Mouse (Mus musculus): ENCODE measurements around the gene Abcb9.

The Abcb9 gene

DNA sequence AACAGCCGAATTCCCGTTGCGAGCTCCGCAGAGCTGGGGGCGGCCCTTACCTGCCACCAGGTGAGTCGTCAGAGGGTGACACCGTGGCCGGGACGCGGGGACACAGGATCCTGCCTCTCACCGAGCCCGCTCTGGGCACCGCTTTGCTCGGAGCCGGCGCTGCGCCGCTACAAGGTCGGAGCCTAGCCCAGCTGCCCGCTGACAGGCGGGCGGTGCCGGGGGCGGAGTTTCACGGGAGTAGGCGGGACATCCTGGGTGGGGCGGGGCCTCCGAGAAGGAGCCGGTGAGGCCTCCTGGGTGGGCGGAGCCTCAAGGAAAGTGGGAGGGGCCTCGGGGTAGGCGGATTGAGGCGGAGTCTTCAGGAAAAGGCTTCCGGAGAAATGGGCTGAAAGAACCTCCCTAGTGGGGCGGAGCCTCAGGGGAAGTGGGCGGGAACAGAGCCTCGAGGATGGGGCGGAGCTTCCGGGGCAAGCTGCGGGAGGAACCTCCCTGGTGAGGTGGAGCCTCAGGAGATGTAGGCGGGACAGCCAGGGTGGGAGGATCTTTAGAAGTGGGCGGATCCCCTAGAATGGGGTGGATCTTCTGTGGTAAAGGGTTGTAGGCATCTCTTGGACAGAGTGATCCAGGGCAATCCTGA lies at the start of gene Abcb9:
TSS of gene Abcb9 (minus strand) at position 203 of the 637 bp plus-strand sequence.
- DNase-seq = peak; percentile 86

DNA sequence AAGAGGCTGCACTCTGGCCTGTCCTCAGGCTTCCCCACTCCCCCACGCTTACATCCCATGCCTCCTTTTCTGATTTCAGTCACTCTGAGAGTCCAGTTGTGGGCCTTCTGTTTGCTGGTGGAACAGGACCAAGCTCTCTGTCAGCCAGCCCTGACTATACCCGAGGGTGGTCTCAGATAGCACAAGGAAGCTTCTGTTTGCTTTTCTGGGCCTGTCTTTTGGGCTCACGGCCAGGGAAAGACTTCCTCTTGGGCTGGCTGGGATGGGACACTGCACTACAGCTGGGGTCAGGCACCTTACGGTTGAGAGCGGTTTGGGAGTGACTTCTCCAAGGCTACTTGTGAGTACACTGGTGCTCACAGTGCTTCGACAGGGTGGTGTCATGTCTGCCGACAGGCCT lies 42.5 kb upstream of the Abcb9 start:
- DNase-seq = no peak

DNA sequence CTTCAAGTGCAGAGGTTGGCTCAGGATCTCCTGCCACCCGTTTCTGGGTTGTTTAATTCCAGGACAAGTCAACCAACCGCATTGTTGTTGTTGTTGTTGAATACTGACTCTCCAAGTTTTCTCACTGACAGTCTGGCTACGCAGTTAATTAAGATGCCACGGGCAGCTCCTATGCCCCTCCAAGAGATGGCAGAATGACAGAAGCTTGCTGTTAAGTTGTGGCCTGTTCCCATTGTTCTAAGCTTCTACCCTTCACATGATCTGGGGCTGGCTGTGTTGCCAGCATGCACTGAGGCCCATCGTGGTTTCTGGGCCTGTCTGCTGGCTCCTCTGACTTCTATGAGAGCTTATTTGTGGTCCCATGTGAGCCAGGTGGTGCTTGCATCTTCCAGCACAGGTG lies 38.7 kb upstream of the Abcb9 start:
- DNase-seq = no peak

DNA sequence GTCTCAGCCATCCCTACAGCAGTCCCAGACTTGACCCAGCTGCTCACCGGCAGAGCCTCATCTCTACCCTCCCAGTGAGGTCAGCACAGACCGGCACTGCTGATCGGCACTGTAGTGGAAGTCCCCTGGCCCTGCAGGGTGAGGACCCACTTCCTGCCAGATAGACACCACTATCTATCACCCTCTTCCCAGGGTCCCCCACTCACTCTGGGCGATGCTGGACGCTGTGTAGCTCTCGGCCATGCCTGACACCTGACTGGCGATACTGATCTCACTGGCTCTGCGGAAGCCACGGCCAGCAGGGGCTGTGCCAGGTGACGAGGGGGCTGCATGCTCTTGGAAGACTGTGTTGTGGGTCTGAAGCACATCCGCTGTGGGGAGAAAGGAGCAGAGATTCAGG lies 29.5 kb upstream of the Abcb9 start:
- DNase-seq = no peak

DNA sequence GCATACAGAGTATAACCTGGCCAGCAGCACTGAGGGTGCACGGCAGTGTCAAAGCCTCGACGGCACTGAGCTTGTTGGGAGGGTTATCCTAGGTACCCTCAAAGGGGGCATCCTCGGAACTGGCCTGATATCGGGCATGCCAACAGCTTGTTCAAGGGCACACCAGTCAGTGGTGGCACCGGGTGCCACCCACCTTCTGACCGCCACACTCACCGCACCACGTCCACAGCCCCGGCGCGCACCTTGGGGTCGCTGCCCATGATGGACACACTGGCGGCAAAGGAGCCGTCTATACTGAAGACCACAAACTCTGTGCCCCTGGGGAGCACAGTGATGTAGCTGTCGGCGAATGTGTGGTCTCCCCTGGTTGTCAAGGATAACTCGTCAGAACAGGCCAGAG lies 26.8 kb upstream of the Abcb9 start:
- DNase-seq = no peak

DNA sequence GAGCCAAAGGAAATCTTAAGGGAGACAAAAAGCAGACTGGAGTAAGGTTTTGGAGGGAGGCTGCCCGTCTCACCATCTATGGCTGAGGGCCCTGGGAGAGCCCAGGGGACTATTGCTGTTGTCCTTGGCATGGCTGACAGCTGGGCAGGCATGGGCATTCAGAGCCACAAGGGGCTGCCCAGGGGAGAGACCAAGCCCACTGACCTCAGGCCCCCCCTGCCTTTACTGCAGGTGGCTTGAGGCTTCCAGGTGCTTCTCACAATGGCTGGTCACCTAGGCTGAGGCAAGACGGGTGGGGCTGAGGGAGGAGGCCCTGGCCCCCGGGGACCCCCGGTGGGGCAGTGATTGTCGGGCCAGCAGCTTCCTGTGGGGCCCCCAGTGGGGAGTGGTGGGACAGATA lies 23.6 kb upstream of the Abcb9 start:
- no peak for DNase-seq

DNA sequence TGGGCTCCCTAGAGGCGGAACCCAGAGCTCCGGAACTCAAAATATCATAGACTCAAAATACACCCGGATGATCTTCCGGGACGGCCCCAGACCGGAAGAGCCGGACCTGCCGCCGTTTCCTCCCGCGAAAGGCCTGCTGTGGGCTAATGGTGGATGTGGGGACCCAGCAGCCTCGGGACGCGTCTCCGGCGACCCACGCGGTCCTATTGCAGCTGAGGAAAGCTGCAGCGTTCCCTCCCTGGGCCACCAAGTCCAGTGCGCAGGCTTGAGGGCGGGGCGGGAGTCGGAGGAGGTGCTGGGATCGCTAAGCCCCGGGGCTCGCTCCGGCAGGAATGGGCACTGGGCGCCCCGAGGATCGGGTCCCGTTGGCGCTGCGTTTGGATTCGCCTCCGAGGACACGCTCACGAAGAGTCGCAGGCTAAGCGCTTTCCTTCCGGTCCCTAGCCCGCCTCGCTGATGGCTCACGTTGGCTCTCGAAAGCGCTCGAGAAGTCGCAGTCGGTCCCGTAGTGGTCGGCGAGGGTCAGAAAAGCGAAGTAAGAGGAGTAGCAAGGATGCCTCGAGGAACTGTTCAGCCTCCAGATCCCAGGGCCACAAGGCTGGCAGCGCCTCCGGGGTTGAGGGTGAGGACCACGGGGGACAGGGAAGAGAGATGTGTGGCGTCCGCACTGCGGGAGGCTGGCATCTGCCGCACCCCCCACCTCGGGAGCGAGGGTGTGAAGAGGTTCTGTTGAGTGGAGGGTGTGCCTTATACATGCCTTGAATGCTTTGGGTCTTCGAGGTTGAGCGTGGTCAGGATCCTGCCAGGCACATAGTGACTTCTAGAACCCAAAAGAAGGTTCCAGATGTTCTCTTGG lies 20.6 kb upstream of the Abcb9 start, which contains the start of gene Arl6ip4:
TSS of gene Arl6ip4 (plus strand) at position 100 of the 856 bp plus-strand sequence.
- peak; percentile 85 for DNase-seq

DNA sequence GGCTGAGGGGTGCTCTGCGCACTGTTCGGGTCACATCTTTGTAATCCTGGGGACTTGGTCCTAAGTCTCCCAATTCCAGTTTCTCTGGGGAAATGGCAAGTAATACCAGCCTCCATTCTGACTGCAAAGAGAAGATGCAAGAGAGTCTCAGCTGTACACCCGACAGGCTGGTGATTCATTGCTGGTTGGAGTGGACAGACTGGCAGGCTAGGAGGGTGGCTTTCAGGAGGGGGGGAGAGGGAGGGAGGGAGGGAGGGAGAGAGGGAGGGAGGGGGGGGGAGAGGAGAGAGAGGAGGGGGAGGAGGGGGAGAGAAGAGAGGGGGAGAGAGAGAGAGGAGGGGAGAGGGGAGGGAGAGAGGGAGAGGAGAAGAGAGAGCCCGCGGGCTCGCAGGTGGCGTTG lies 19.9 kb upstream of the Abcb9 start:
- no peak for DNase-seq

DNA sequence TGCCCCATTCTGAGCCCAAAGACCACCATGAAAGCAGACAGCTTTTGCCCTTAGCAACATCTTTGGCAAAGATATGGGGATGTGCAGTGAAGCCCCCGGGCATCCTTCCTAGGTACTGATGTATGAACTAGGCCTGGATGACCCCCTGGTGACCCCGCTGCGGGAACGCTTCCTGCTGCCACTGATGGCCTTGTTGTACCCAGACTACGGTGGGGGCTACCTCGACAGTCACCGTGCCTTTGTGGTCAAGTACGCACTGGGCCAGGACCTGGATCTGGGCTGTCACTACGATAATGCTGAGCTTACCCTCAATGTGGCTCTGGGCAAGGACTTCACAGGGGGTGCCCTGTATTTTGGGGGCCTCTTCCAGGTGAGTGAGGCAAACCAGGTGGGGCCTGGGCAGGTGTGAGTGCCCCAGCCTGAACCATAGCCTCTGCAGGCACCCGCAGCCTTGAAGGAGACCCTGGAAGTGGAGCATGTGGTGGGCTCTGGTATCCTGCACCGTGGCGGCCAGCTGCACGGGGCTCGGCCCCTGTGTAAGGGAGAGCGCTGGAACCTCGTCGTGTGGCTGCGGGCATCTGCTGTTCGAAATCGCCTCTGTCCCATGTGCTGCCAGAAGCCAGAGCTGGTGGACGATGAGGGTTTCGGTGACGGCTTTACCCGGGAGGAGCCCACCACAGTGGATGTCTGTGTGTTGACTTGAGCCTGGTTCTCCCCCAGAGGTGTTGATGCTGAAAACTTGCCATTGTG lies 18.9 kb upstream of the Abcb9 start:
- no peak for DNase-seq

DNA sequence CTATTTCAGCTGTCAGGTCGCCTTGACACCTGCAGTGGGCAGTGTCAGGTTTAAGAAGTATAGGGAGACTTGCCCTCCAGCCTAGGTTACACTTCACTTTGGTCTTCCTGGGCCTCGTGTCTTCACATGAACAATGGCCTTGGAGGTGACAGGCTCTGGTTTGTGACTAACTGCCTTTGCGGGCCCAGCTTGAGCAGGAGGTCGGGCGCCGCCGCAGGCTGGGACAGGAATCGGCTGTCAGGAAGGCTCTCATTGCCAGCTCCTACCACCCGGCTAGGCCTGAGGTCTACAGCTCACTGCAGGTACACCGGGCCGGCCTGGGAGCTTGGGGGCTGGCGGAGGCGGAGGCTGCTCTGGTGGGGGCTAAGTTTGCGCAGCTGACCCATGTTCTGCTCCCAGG lies 17.4 kb upstream of the Abcb9 start:
- peak; percentile 71 for DNase-seq

DNA sequence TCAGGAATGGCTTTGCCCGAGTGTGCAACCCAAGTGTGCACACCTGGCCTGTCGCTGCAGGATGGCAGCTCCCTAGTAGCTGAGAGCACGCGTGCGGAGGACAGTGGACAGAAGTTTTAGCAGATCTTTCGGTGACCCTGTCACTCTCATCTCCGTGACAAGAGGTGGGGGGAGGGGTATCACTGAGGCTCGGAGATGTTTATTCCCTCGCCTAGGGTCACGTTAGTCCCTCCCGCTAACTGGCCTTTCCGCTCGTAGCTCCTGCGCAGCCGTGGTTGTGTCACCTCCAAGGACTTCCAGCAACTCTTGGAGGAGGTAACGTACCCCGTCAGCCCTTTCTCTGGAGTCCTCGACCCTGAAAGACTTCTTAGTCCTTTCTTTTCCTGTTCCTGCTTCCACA lies 16.9 kb upstream of the Abcb9 start:
- peak; percentile 52 for DNase-seq

DNA sequence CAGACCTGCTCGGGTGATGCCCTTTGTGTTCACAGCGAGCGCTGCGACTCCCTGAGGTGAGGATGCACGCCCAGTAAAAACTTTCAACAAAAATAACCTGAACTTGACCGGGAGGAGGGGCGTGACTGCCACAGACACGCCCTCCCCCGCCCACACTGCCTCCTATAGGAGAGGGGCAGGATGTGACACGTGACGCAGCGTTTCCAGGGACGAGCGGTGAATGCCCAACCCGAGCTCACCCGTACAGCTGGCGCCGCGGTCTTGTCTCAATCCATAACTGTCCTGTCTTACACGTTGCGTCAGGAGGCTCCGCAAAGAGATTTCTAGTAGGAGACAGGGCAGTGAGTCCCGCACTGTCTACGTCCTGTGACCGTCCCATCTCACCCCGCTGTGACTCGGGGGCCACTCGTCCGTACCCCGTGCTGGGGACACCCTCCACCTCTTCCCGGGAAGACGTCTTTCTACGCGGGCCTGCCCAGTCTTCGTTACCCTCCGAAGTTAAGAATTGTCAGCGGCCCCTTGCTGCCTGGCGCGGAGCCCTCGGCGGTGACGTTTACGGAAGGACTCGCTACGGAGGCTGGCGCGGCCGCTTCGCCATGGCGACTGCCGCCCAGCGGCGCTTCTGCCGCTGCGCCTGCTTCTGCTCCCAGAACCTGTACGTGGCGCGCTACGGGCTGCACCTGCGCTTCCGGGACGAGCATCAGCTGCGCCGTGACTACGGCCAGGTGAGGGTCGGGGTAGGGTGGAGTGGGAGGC lies 16.3 kb upstream of the Abcb9 start, which contains the start of gene Ogfod2:
TSS of gene Ogfod2 (plus strand) at position 556 of the 756 bp plus-strand sequence.
- DNase-seq = peak; percentile 99

DNA sequence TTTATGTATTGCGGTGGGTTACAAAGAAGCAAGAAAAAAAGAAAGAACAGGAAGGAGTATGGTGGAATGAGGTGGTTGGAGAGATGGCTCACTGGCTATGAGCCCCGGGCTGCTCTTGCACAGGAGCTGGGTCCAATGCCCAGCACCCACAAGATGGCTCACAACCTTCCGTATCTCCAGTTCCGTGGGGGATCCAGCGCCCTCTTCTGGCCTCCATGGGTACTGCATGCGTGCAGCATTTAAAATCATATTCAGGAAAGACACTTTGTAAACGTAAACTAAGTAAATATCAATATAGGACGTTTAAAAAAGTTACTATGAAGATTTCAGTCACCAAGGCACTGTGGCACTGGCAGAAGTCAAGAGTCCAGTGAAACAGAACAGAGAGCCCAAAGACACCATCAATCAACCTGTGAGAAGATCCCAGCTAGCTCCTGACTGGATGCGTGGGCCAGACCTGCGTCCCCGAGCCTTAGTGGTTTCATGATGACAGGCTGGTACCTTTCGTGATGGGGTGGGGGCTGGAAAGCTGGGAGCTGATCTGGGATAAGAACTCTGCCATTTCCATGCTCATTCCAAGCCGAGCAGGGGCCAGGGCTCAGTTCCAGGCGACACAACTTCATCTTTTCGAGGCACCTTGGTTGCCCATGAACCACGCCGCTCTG lies 15.6 kb upstream of the Abcb9 start:
- peak; percentile 35 for DNase-seq

DNA sequence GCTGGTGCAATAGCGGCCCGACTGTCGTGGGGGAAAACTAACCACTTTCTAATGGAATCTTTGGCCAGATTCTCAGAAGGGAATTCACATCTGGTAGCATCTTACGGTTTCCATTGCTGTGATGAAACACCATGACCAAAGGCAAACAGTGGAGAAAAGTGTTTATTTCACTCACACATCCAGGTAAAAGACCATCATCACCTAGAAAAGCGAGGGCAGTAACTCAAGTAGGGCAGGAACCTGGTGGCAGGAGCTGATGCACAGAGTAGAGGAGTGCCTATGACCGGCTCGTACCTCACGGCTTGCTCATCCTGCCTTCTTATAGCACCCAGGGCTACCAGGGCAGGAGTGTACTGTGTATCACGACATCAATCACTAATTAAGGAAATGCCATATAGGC lies 8.0 kb upstream of the Abcb9 start:
- DNase-seq = no peak

DNA sequence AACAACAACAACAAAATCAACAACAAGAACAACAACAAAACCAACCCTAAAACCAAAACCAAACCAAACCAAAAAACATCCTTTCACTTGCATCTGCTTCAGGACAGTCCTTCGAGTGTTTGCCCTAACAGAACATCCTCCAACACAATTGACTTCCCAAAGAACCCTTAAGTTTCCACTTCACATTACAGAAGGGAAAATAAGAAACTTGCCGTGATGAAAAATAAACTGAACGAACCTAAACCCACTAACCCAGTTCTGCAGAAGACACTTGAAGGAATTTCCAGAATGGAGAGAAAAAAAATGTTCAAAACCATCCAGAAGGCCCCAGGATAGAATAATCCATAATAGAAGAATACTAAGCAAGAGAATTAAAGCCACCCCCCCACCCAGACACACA lies 7.4 kb upstream of the Abcb9 start:
- DNase-seq = no peak

DNA sequence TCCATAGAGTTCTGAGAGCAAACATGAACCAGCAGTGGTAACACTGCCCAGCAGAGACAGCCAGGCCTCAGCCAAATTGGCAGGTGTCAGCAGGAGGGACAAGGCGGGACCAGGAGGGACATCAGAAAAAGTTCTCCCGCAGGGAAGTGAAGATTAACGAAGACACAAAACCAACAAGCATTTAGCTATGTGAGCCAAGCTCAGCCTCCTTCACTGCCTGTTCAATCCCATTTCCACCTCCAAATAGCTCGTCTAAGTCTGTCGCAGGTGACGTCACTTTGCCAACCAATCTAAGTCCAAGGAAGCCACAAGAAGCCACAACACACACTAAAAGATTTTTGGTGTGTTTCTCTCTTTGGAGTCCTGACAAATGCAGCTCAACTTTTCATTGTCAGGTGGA lies 6.7 kb upstream of the Abcb9 start:
- DNase-seq = no peak

DNA sequence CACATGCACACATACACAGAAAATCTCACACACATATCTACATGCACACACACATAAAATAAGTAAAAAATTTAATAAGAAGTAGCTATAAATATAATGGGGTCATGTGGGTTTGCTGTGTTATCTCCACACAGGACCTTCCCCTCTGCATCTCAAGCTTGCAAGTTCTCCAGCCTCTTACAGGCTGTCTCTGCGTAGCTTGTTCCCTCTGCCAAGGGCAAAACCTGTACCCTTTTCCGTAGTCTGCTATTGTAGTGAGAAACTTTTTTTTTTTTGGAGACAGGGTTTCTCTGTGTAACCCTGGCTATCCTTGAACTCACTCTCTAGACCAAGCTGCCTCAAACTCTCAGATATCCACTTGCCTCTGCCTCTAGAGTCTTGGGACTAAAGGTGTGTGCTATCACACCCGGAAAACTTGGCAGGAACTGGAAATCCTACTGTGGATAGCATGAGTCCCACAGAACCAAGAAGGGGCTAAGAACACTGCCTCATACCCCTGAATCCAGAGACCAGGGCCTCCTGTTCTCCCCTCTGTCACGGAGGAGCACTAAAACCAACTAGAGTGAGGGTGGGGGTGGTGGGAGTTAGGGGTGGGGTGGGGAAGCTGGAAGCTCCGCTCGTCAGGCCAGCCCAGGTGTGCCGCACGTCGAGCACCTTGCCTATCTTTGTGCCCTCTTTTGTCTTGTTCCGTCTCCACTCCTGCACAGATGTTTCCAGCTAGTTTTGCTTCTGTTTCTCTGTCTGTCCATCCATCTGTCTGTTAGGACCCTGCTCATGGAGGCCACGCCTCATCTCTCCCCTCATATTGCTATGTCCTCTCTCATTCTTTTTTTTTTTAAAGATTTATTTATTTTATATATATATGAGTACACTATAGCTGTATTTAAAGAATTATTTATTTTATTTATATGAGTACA lies 4.8 kb upstream of the Abcb9 start:
- no peak for DNase-seq

DNA sequence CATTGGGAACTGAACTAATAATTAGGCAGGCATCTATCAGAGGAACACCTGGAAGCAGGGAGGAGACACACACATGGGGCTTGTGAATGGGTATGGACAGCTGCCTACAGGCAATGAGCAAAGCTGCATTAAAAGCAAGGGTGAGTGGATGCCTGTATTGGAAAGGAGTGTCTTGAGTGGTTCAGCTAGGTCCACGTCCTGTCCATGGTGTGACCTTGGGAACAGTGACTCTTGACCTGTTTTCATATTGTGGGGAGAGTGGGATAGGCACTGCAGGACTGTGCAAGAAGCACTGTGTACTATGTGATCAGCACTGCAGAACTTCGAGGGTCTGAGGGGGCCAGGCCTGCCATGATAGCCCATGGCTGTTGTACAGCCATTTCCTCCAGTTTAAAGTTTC lies 3.3 kb upstream of the Abcb9 start:
- DNase-seq = no peak

DNA sequence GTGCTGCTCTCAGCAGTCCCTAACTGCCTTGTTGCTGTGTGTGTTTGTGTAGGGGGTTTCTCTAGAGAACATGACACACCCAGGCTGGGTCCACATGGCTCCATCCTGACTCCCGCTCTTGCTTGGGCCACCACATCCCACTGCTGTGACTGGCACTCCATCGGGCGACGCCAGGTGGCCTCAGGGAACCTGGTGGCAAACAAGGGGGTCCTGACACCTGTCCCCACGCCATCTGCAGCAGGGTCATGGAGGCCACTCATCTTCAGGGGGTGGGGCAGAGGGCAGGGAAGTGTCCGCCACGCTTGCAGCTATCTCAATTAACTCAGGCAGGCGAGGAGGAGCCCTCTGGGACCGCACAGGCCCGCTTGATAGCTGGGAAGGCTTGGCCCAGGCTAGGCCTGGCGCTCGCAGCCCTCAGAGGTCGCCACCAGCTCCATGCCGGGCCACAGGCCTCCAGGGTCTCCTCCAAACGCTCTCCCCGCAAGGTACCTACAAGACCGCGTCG lies 469 bp downstream of the Abcb9 start:
- peak; percentile 22 for DNase-seq

DNA sequence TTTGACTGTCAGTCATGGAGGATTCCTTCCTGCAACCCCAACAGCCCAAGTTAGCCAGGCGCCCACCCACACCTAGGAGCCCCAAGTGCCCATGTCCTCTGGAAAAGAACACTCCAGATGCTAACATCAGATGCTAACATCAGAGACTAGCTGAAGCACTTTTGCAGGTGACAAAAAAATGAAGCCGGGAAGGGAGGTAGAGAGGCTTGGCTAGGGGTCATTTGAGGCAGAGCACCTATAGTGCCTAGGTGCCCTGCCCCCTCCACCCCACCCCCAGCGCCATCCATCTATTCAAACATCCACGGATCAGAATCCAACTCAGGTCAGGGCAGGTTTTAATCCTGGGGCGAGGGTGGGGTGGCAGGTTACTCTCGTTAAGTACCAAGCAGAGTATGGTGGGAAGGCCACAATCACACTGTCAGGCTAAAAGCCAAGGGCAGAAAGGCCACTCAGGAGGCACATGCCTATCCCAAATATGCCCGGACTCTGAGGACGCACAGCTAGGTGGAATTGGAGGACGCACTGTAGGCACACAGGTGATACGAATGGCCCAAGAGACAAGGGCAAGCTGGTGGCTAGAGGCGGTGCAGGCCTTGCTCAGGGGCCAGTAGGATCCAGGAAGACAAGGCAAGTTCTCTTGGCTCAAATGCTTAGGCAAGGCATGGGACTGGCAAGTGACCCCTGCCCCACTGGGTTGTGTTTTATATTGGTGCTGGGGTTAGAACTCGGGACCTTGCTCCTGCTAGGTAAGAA lies 1.6 kb downstream of the Abcb9 start:
- no peak for DNase-seq
